ENCODE assay signal across 8 mouse cellular contexts in genomic region chr2:80356656-80357231, GRCm38 (mm10). TPM values are rescaled to one million over a fixed set of nuclear protein-coding genes. Genes with fewer than 3 reads are reported as not detected.
A peak's percentile ranks its signal among the peaks of the same experiment; 100 is the strongest.
DNase-seq lines count a peak whose midpoint lies in the region; ATAC-seq and TF ChIP-seq lines count a peak whose summit lies in the region.

No protein-coding gene starts in this region.

- H3K27ac ChIP-seq in kidney, adult 2 months (ENCODE audit: insufficient read depth, low read depth, low read length) = no peak overlapping the region
- H3K27ac ChIP-seq in midbrain, embryonic 14.5 days (replicated peaks; ENCODE audit: low read depth, low read length) = no peak overlapping the region
- no peak overlapping the region for H3K27ac ChIP-seq in thymus, adult 2 months (ENCODE audit: control insufficient read depth, insufficient read depth, low read length)

- H3K36me3 ChIP-seq in kidney, adult 2 months (ENCODE audit: control insufficient read depth, insufficient read depth, low read length) = no peaks in the 10 kb centered on the region; the same call in 1 of the 2 replicates
- H3K36me3 ChIP-seq in midbrain, embryonic 14.5 days (ENCODE audit: control insufficient read depth, insufficient read depth, low read length) = peaks cover 31% of the 10 kb centered on the region
- H3K36me3 ChIP-seq in thymus, adult 2 months (ENCODE audit: control insufficient read depth, insufficient read depth, low read length) = peaks cover 12% of the 10 kb centered on the region; the same call in 1 of the 2 replicates

- peak; percentile 17 for DNase-seq in kidney, adult 2 months
- DNase-seq in kidney, postnatal 4 days = no peak
- peak; percentile 17 for DNase-seq in ZHBTc4 (ENCODE audit: low read depth, low spot score)
- peak; percentile 34 for DNase-seq in forelimb bud, embryonic 11.5 days (ENCODE audit: low read depth, low spot score)
- peak; percentile 70 for DNase-seq in midbrain, embryonic 14.5 days
- no peak for DNase-seq in ovary, postnatal 10 days (ENCODE audit: low spot score)
- DNase-seq in left cerebral cortex, adult 8-10 months (ENCODE audit: low spot score in 2 of 2) = no peak
- no peak for DNase-seq in thymus, adult 2 months

- 48% methylated on average over 8 of the region's 8 CpGs for WGBS in kidney, adult 2 months
- WGBS in midbrain, embryonic 14.5 days = 64% methylated on average over 8 of the region's 8 CpGs
- 47% methylated on average over 8 of the region's 8 CpGs for WGBS in thymus, adult 2 months

- ATAC-seq in midbrain, embryonic 14.5 days (ENCODE audit: low FRiP score, low TSS enrichment) = no peak

- no peak overlapping the region for H3K9ac ChIP-seq in midbrain, embryonic 14.5 days (replicated peaks; ENCODE audit: low read length)

- TF ChIP-seq POLR2A in kidney, adult 2 months (IDR thresholded peaks at IDR 0.05; ENCODE audit: low read depth, low read length) = no peak
- TF ChIP-seq POLR2A in thymus, adult 2 months (IDR thresholded peaks at IDR 0.05; ENCODE audit: control insufficient read depth, extremely low read depth, insufficient read depth, low read length, poor library complexity) = no peak

- no peaks in the 10 kb centered on the region for H3K27me3 ChIP-seq in kidney, adult 2 months (replicated peaks; ENCODE audit: control insufficient read depth, insufficient read depth, low read length)
- no peaks in the 10 kb centered on the region for H3K27me3 ChIP-seq in midbrain, embryonic 14.5 days (ENCODE audit: control insufficient read depth, insufficient read depth, low read length)
- no peaks in the 10 kb centered on the region for H3K27me3 ChIP-seq in thymus, adult 2 months (ENCODE audit: control insufficient read depth, insufficient read depth, low read length)

- no peak overlapping the region for H3K4me2 ChIP-seq in midbrain, embryonic 14.5 days (ENCODE audit: low read length)

- no peaks in the 10 kb centered on the region for H3K9me3 ChIP-seq in midbrain, embryonic 14.5 days (ENCODE audit: control insufficient read depth, low read length)

- H3K4me3 ChIP-seq in kidney, adult 2 months (ENCODE audit: insufficient read depth, low read depth, low read length) = no peak overlapping the region
- no peak overlapping the region for H3K4me3 ChIP-seq in midbrain, embryonic 14.5 days (replicated peaks; ENCODE audit: low read depth, low read length)
- H3K4me3 ChIP-seq in thymus, adult 2 months (ENCODE audit: control insufficient read depth, insufficient read depth, low read length) = no peak overlapping the region

- no peak for TF ChIP-seq CTCF in kidney, adult 2 months (conservative IDR thresholded peaks at IDR 0.05; ENCODE audit: insufficient read depth, insufficient read length, low read depth, low read length)
- no peak for TF ChIP-seq CTCF in thymus, adult 2 months (IDR thresholded peaks at IDR 0.05; ENCODE audit: borderline replicate concordance, control insufficient read depth, extremely low read depth, insufficient read depth, low read length, poor library complexity)

- H3K4me1 ChIP-seq in kidney, adult 2 months (ENCODE audit: control insufficient read depth, insufficient read depth, low read length) = no peaks in the 10 kb centered on the region
- H3K4me1 ChIP-seq in midbrain, embryonic 14.5 days (ENCODE audit: control insufficient read depth, insufficient read depth, low read length) = no peaks in the 10 kb centered on the region
- H3K4me1 ChIP-seq in thymus, adult 2 months (replicated peaks; ENCODE audit: control insufficient read depth, insufficient read depth, low read length) = no peaks in the 10 kb centered on the region

RNA-seq across cellular contexts. Expression of gene Dnajc10, which starts 41.5 kb away (rescaled TPM):
- 16.4 and 19.4 TPM in 2 replicates for polyA plus RNA-seq in kidney, adult 2 months (2012; rRNA removed)
- polyA plus RNA-seq in midbrain, embryonic 14.5 days (2014; fragmentation: Nextera tagmentation; extraction: Ambion mirVana) = 58.9 and 80.5 TPM in 2 replicates
- 10 to 100 TPM; 67.8 to 74.4 (median 72.1) TPM for total RNA-seq in left cerebral cortex, adult 8-10 months (2022)
- 23.4 and 23.6 TPM in 2 replicates for polyA plus RNA-seq in thymus, adult 2 months (2012; rRNA removed)

Comparison
In these comparisons a context has a peak if more than half of its experiments do, and no peak if none do; other contexts are left out.
1. DNase-seq: peak in kidney, adult 2 months (single experiment), ZHBTc4 (single experiment), forelimb bud, embryonic 11.5 days (single experiment) and midbrain, embryonic 14.5 days (single experiment); none in kidney, postnatal 4 days (0 of 2), ovary, postnatal 10 days (single experiment), left cerebral cortex, adult 8-10 months (0 of 2) and thymus, adult 2 months (single experiment).